Mouse (Mus musculus) lung, adult 2 months (tissue): Measurements from ENCODE around the gene Kcnh3. TPM values are rescaled to one million over a fixed set of nuclear protein-coding genes. Genes with fewer than 3 reads are reported as not detected.
A peak's percentile ranks its signal among the peaks of the same experiment; 100 is the strongest.

Experiments used
- DNase-seq: peaks from one replicate; pipeline ENCODE4 v3.0.0; 2022
- H3K4me1 ChIP-seq: fragments of 200-500 bp; 2 replicates; pipeline ENCODE4 v1.6.1; 2011; ENCODE audit warnings: low read length; ENCODE audit not compliant: control insufficient read depth, insufficient read depth
- H3K4me3 ChIP-seq: fragments of 200-500 bp; replicated peaks from 2 replicates; pipeline ENCODE3; 2011; ENCODE audit warnings: low read depth, mild to moderate bottlenecking, control low read depth, low read length; ENCODE audit errors: extremely low read depth
- CTCF ChIP-seq: fragments of 200-500 bp; IDR thresholded peaks from 2 replicates; pipeline ENCODE4 v1.5.1; 2011; ENCODE audit warnings: mild to moderate bottlenecking, low read length, control low read depth; ENCODE audit not compliant: insufficient read depth
- POLR2A ChIP-seq: fragments of 200-500 bp; IDR thresholded peaks from 2 replicates; pipeline ENCODE4 v1.6.1; 2011; ENCODE audit warnings: low read depth, mild to moderate bottlenecking, control low read depth, low read length, borderline replicate concordance; ENCODE audit errors: extremely low read depth
- WGBS: fragments of 180-500 bp; shearing (Covaris S2); methylation state at CpG from one replicate; pipeline ENCODE4 v1.1.7; 2018; 5-methylcytosine and 5-hydroxymethylcytosine counted together
- polyA plus RNA-seq: library from polyadenylated mRNA; depleted of rRNA; stranded (reverse); fragments of >200 nt; gene quantifications from 2 replicates; pipeline ENCODE4 v1.2.3, GENCODE M21; 2012

Kcnh3 gene
- polyA plus RNA-seq, 1 experiment = 5.0 TPM

DNA sequence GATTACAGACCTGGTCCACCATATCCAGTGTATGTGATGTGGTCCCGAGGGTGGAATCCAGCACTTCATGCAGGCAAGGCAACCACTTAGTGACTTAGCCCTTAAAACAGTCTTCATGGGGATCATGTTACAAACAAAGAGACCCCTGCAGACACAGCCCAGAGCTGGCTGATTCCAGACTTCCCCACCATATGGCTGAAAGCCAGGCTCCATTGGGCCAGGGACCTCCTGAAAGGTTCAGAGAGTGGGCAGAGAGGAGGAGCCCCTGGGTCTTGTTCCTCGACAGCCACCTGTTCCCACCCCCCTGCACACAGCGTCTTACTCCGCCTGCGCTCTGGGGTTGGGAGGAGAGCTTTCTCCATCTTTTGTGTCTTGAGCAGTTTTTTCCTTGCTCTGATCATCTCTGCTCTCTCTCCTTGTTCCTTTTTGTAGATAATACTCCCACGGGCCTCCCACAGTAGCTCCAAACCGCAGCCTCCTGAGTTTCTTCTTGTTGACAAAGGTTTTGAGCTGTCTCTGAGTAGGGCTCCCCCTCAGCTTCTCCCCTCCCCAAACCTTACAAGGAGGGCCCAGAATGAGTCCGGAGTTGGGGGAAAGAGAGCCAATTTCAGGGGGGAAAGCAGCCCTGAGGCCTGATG, 3.2 kb upstream of the Kcnh3 start:
- H3K4me1 ChIP-seq = peaks cover 15% of the 10 kb centered on the region
- no peak for DNase-seq
- TF ChIP-seq CTCF (no peak), POLR2A (no peak)
- 22% methylated on average over 8 of the region's 8 CpGs for WGBS
- no peak overlapping the region for H3K4me3 ChIP-seq

DNA sequence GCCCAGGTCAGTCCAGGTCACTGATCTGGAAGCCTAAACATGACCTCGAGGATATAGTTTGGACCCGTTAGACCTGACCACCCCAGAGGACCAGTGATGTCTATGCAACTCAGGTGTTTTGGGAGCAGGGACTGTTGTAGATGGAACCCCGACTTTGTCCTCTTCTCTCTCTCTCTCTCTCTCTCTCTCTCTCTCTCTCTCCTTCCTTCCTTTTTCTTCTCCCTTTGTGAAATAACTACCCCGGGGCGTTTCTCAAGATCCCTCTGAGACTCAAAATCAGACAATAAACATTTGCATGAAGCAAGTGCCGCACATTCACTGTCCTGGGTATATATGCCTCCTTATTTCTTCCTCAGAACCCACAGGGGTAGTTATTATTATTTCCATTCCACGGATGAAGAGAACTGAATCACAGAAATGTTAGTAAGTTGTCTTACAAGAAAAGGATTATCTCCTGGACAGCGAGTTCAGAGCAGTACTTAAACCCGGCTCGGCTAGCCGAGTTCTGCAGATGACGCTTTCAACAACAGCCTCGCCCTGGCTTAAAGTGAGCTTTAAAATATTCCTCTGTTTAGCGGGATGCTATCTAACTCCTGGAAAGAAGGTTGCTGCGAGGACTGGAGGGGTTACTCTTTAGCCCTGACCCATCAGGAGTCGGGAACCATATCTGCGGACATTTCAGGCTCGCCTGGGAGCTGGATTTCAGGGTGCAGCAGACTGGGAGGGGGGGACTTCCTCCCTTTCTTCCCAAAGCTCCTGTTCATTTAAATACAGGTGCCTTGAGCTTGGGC, 1.7 kb upstream of the Kcnh3 start:
- Histone ChIP-seq H3K4me3 (no peak overlapping the region), H3K4me1 (peaks cover 15% of the 10 kb centered on the region)
- WGBS = 5% methylated on average over 18 of the region's 18 CpGs
- DNase-seq = no peak
- TF ChIP-seq POLR2A = no peak
- TF ChIP-seq CTCF = no peak

DNA sequence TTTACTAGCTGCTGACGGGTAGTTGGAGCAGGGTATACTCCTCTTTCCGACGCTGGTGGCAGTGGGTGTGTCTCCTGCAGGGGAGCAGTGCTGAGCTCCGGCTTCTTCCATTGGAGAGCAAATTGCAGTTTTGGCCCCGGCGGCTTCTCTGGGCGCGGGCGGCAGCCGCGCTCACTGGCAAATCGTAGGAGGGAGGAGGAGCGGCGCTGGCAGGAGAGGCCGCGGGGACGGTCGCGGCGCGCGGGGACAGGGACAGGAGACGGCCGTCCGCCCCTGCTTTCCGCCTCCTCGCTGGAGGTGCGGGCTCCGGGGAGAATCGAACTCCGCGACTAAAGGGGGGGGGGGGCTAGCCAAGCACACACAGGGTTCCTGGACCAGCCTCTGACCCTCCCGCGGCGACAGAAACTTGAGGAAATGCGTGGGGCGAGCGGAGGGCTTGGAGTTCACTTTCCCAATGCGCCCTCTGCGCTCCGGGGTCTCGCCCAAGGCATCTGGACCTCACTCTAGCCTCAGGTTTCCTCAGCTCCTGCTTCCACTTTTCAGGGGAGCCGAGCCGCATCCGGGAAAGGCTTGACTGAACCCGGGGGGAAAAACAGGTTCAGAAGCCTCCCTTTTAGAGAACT, 965 bp upstream of the Kcnh3 start:
- DNase-seq = peak; percentile 42
- H3K4me3 ChIP-seq = peak overlapping the region; percentile 50
- 1% methylated on average over 45 of the region's 46 CpGs for WGBS
- peaks cover 15% of the 10 kb centered on the region for H3K4me1 ChIP-seq
- TF ChIP-seq POLR2A (no peak), CTCF (no peak)

DNA sequence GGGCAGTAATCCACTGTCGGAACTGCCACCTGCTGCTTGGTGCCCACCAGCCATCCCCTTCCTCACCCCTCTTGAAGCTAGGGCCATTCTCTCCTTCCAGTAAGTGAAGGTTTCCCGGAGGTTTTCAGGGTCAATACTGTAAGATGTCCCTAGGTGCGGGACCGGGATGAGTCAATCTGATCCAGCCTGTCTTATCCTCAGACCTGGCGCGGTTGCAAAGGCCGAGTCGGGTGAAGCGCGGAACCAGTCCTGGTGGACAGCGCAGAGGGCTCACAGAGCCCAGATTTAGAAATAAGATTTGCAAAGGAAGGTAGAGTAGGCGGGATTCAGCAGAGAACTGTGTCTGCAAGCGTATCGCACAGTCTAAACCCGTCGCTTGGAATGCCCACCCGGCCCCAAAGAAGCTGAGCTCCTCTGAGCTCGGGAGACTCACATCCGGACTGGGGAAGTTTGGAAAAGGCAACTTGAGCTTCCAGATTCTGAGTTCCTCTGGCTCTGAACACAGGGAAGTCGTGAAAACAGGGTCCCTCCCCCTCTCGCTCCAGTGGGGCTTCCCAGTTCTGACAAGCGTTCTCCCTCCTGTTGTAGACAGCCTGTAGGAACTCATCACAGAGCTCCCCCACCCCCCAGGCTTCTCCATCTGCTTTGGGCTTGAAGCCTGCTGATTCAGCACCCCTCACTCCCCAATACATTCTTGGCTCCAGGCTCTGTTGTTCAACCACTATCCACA, 585 bp downstream of the Kcnh3 start:
- TF ChIP-seq POLR2A = no peak
- no peak for TF ChIP-seq CTCF
- Histone ChIP-seq H3K4me1 (peaks cover 15% of the 10 kb centered on the region), H3K4me3 (no peak overlapping the region)
- DNase-seq = no peak
- WGBS = 3% methylated on average over 22 of the region's 22 CpGs

DNA sequence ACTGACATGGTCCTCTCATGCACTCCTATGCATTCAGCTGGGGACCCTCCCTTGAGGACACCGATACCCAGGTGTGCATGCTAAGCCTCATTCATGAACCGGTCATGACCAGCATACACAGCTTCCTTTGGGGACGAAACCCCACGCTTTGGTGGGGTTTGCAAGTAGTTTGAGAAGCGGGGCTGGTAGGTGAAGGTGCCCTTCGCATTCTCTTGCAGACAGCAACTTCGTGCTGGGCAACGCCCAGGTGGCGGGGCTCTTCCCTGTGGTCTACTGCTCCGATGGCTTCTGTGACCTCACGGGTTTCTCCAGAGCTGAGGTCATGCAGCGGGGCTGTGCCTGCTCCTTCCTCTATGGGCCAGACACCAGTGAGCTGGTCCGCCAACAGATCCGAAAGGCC, 1.4 kb downstream of the Kcnh3 start:
- Histone ChIP-seq H3K4me1 (peaks cover 15% of the 10 kb centered on the region), H3K4me3 (no peak overlapping the region)
- WGBS = 36% methylated on average over 14 of the region's 14 CpGs
- no peak for TF ChIP-seq CTCF
- TF ChIP-seq POLR2A = no peak
- no peak for DNase-seq

DNA sequence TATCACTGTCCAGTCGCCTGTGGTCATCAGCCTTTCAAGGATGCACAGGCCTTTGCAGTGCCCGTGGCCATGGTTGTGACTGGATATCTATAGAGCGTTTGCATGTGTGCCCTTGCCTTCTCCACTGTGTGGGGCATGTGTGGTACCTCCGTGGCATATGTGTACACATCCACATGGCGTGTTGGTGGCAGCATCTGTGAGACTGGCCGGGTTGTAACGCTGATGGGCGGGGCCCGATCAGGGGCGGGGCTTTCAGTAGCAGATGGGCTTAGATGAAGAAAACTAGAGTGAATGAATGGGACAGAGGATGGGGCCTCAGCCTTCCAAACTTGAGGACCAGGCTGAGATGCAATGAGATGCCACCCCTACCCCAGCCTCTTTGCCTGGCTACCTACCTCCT, 7.3 kb downstream of the Kcnh3 start:
- TF ChIP-seq POLR2A (no peak), CTCF (no peak)
- WGBS = 68% methylated on average over 10 of the region's 10 CpGs
- no peaks in the 10 kb centered on the region for H3K4me1 ChIP-seq
- H3K4me3 ChIP-seq = no peak overlapping the region
- no peak for DNase-seq

DNA sequence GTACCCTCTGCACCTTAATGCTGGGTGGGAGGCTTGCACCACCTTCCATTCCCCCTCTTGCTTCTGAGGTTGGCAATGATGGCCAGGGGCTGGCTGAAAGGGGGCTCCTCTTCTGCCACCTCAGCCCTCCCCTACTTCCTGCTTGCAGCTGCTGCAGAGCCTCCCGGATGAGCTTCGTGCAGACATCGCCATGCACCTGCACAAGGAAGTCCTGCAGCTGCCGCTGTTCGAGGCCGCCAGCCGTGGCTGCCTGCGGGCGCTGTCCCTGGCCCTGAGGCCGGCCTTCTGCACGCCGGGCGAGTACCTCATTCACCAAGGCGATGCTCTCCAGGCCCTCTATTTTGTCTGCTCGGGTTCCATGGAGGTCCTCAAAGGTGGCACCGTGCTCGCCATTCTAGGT, 9.1 kb downstream of the Kcnh3 start:
- WGBS = 48% methylated on average over 17 of the region's 17 CpGs
- Histone ChIP-seq H3K4me3 (no peak overlapping the region), H3K4me1 (no peaks in the 10 kb centered on the region)
- TF ChIP-seq CTCF (no peak), POLR2A (no peak)
- no peak for DNase-seq

DNA sequence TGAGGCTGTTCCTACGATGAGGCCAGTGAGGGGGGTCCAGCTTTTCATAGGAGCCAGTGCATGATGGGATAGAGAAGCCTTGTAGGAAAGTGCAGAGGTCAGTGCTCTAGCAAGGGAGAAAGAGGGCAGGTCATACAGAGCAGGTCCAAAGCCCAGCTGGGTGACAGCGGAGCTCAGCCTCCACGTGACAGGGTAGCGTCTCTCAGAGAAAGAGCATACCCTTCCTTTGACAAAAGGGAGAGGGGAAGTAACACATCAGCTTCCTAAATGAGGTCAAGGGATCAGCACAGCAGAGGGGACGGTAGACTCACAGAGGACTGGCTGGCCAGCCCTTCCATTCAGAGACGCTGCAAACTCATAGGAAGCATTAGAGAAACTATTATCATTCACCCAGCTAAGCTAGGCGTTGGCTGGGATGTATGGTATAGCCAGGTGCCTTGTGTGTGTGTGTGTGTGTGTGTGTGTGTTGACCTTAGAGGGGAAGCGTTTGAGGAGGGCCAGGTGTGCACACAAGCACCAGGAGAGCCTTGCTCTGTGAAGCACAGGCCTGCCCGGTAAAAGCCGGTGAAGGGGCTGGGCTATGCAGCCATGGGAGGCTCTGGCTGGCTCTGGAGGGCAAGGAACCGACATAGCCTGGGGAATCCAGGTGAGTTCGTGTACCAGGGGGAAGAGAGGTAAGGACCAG, 9.8 kb downstream of the Kcnh3 start:
- WGBS = 43% methylated on average over 12 of the region's 12 CpGs
- no peak overlapping the region for H3K4me3 ChIP-seq
- DNase-seq = no peak
- TF ChIP-seq POLR2A = no peak
- TF ChIP-seq CTCF = no peak
- H3K4me1 ChIP-seq = no peaks in the 10 kb centered on the region

DNA sequence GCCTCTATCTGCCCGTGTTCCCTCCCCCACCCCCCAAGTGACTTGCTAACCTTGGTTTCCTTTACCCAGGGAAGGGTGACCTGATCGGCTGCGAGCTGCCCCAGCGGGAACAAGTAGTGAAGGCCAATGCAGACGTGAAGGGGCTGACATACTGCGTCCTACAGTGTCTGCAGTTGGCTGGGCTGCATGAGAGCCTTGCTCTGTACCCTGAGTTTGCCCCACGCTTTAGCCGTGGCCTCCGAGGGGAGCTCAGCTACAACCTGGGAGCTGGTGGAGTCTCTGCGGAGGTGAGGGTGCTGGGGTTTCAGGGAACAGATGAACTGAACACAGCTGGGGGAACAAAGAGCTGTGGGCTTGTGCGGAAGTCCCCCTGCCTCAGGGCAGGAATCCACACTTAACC, 13.3 kb downstream of the Kcnh3 start:
- H3K4me1 ChIP-seq = no peaks in the 10 kb centered on the region
- no peak for DNase-seq
- no peak for TF ChIP-seq POLR2A
- TF ChIP-seq CTCF = no peak
- 56% methylated on average over 11 of the region's 11 CpGs for WGBS
- H3K4me3 ChIP-seq = no peak overlapping the region
